Mouse (Mus musculus): ENCODE results near the gene Maml3. TPM values are rescaled to one million over a fixed set of nuclear protein-coding genes. Genes with fewer than 3 reads are reported as not detected.

Maml3 gene
- polyA plus RNA-seq, 1 experiment from 2014 or later, result 5.2 TPM

- ATAC-seq, result peak; percentile 38; the same call in 1 of the 2 replicates
- no peaks in the 10 kb centered on the region for H3K4me1 ChIP-seq (ENCODE audit: control insufficient read depth, insufficient read depth, low read depth, low read length)
- no peak overlapping the region for H3K4me2 ChIP-seq (ENCODE audit: low read length)
- no peak overlapping the region for H3K9ac ChIP-seq (ENCODE audit: low read depth, low read length)
- no peaks in the 10 kb centered on the region for H3K36me3 ChIP-seq (ENCODE audit: control insufficient read depth, insufficient read depth, low read length)
- peak overlapping the region; percentile 23; the same call in 1 of the 2 replicates for H3K27ac ChIP-seq (ENCODE audit: low read depth, low read length)
- no peaks in the 10 kb centered on the region for H3K9me3 ChIP-seq (ENCODE audit: control insufficient read depth, low read length)
- H3K27me3 ChIP-seq (replicated peaks; ENCODE audit: control insufficient read depth, insufficient read depth, low read length), result no peaks in the 10 kb centered on the region
- H3K4me3 ChIP-seq (ENCODE audit: low read length), result no peak overlapping the region
- 82% methylated on average over 9 of the region's 9 CpGs for WGBS
These were observed 280.4 kb downstream of the Maml3 start for GRCm38 (mm10) chr3:51824506-51824905.

DNA sequence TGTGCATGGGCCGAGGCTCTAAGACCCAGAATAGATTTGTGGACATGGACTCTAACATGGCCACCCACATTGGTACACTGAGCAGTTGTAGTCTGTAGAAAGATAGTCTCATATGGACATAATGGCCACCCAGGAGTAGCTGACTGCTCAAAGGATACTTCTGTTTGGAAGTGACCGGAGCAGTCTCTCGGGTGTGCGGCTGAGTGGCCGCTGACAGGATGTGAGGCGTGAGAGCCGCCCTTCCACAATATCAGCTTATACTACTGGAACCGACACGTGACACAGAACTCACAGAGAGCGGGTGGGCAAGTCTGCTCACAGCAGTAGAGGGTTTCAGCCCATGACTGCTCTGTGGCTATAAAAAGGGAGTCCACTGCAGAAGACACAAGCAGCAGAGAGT is 283.3 kb downstream of the Maml3 start:
- H3K4me1 ChIP-seq (ENCODE audit: control insufficient read depth, insufficient read depth, low read depth, low read length), result peaks cover 15% of the 10 kb centered on the region
- no peaks in the 10 kb centered on the region for H3K9me3 ChIP-seq (ENCODE audit: control insufficient read depth, low read length)
- H3K27ac ChIP-seq (ENCODE audit: low read depth, low read length), result no peak overlapping the region
- H3K4me3 ChIP-seq (ENCODE audit: low read length), result no peak overlapping the region
- no peak overlapping the region for H3K4me2 ChIP-seq (ENCODE audit: low read length)
- H3K27me3 ChIP-seq (replicated peaks; ENCODE audit: control insufficient read depth, insufficient read depth, low read length), result no peaks in the 10 kb centered on the region
- H3K36me3 ChIP-seq (ENCODE audit: control insufficient read depth, insufficient read depth, low read length), result no peaks in the 10 kb centered on the region
- 80% methylated on average over 10 of the region's 10 CpGs for WGBS
- H3K9ac ChIP-seq (ENCODE audit: low read depth, low read length), result no peak overlapping the region
- no peak for ATAC-seq

DNA sequence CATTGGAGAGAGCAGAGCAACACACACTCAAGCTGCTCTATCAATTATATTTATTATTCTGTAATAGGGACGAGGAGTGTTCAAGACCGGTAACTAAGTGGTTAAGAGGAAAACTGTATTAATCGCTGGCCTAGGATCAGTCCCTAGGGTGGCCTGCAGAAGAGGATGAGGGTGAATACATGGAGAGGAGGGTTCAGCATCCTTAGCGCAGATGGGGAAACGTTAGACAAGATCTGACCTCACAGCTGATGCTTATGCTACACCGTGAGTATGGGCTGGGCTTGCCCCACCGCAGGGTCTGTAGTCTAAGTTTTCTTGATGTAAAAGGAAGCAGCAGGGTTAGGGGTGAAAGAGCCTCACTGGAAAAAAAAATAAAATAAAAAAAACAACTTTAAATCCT is 285.8 kb downstream of the Maml3 start:
- Histone ChIP-seq H3K27me3 (replicated peaks; ENCODE audit: control insufficient read depth, insufficient read depth, low read length) (no peaks in the 10 kb centered on the region), H3K27ac (ENCODE audit: low read depth, low read length) (peak overlapping the region; percentile 54; the same call in 1 of the 2 replicates), H3K4me3 (ENCODE audit: low read length) (no peak overlapping the region), H3K9me3 (ENCODE audit: control insufficient read depth, low read length) (no peaks in the 10 kb centered on the region), H3K36me3 (ENCODE audit: control insufficient read depth, insufficient read depth, low read length) (no peaks in the 10 kb centered on the region), H3K4me2 (ENCODE audit: low read length) (no peak overlapping the region), H3K9ac (ENCODE audit: low read depth, low read length) (no peak overlapping the region), H3K4me1 (ENCODE audit: control insufficient read depth, insufficient read depth, low read depth, low read length) (peaks cover 15% of the 10 kb centered on the region)
- ATAC-seq, result no peak
- WGBS, result 49% methylated on average over 7 of the region's 7 CpGs

DNA sequence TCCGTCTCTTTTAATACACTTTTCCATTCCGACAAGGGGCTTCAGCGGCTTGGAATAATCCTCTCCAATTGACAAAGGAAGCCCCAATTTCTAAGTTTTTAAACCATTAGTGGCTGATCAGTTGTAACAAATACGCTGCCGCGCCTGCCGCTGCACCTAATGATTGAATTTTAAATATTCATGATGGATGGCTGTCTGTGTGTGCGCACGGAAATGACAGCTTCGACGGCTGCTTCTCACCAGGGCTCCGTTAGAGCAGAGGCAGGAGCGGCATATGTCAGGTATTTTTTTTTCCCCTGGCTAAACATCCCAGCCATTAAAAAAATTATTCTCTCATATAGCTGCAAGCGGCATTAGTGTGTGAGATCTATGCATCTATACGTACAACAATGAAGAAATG is 287.0 kb downstream of the Maml3 start:
- Histone ChIP-seq H3K9me3 (ENCODE audit: control insufficient read depth, low read length) (no peaks in the 10 kb centered on the region), H3K4me1 (ENCODE audit: control insufficient read depth, insufficient read depth, low read depth, low read length) (peaks cover 15% of the 10 kb centered on the region), H3K4me2 (ENCODE audit: low read length) (peak overlapping the region; percentile 37), H3K36me3 (ENCODE audit: control insufficient read depth, insufficient read depth, low read length) (no peaks in the 10 kb centered on the region), H3K27me3 (replicated peaks; ENCODE audit: control insufficient read depth, insufficient read depth, low read length) (no peaks in the 10 kb centered on the region), H3K27ac (ENCODE audit: low read depth, low read length) (no peak overlapping the region), H3K9ac (ENCODE audit: low read depth, low read length) (peak overlapping the region; percentile 35), H3K4me3 (ENCODE audit: low read length) (no peak overlapping the region)
- ATAC-seq, result no peak
- WGBS, result 27% methylated on average over 15 of the region's 15 CpGs

DNA sequence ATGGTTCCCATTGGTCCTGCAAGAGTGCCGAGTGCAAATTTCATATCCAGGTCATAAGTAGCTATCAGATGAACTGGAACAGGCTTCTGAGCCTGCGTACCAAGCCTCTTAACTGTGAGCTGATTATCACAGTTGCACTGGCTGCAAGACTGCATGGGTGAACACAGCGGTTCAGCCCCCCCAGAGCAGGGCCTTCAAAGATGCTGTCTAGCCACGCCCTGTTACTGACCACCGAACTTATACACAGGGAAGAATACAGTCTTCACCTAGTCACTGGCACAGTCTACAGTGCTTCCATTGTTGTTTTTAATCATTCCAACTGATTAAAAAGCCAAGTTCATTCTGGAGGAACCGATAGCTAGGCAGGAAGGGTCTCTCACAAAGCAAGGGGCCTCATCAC is 287.5 kb downstream of the Maml3 start:
- ATAC-seq, result no peak
- Histone ChIP-seq H3K9me3 (ENCODE audit: control insufficient read depth, low read length) (no peaks in the 10 kb centered on the region), H3K27ac (ENCODE audit: low read depth, low read length) (no peak overlapping the region), H3K27me3 (replicated peaks; ENCODE audit: control insufficient read depth, insufficient read depth, low read length) (no peaks in the 10 kb centered on the region), H3K9ac (ENCODE audit: low read depth, low read length) (no peak overlapping the region; the same call in 1 of the 2 replicates), H3K4me3 (ENCODE audit: low read length) (no peak overlapping the region), H3K36me3 (ENCODE audit: control insufficient read depth, insufficient read depth, low read length) (no peaks in the 10 kb centered on the region), H3K4me1 (ENCODE audit: control insufficient read depth, insufficient read depth, low read depth, low read length) (peaks cover 15% of the 10 kb centered on the region), H3K4me2 (ENCODE audit: low read length) (no peak overlapping the region)
- WGBS, result 63% methylated on average over 6 of the region's 6 CpGs

DNA sequence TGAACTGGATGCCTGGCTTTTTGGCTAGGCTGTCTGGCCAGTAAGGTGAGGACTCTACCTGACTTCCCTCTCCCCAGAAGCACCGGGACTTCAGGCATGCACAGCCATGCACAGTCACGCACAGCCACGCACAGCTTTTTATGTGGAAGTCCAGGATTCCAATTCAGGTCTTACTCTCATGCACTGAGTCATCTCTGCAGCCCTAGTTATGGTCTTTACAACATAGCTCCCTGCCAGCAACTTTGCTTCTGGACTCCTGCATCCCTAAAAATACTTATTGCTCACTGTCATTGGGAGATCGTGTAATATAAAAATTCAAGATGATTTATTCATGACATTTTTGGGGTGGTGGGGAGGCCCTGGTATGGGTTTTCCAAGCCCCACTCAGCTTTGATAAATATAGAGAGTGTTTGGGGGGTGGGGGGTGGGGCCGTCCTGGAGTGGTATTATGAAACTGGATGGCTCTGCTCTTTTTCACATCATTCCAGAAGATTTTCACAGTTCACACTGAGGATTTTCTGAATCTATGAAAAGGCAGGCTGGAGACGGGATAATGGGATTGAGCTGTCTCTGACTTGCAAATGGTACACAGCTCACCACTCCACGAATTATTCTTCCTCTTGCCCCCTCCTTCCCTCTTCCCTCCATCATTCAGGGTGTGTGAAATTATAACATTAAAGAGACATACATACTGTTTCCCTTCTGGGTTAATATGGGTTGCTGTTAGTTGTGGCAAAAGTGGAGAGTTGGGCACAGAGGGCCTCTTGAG is 288.2 kb downstream of the Maml3 start:
- 85% methylated on average over 7 of the region's 7 CpGs for WGBS
- ATAC-seq, result no peak

GRCm38 (mm10) chr3:51814073-51814472 is 290.8 kb downstream of the Maml3 start:
- Histone ChIP-seq H3K9me3 (ENCODE audit: control insufficient read depth, low read length) (no peaks in the 10 kb centered on the region), H3K27ac (ENCODE audit: low read depth, low read length) (no peak overlapping the region), H3K9ac (ENCODE audit: low read depth, low read length) (no peak overlapping the region), H3K4me1 (ENCODE audit: control insufficient read depth, insufficient read depth, low read depth, low read length) (peaks cover 16% of the 10 kb centered on the region), H3K4me3 (ENCODE audit: low read length) (no peak overlapping the region), H3K36me3 (ENCODE audit: control insufficient read depth, insufficient read depth, low read length) (no peaks in the 10 kb centered on the region), H3K4me2 (ENCODE audit: low read length) (no peak overlapping the region), H3K27me3 (replicated peaks; ENCODE audit: control insufficient read depth, insufficient read depth, low read length) (no peaks in the 10 kb centered on the region)
- WGBS, result 71% methylated on average over 4 of the region's 4 CpGs
- ATAC-seq, result no peak

More for the DNA sequence above, 288.2 kb downstream of the Maml3 start:
- no peak overlapping the region for H3K4me2 ChIP-seq (ENCODE audit: low read length)
- no peak overlapping the region for H3K9ac ChIP-seq (ENCODE audit: low read depth, low read length)
- H3K4me3 ChIP-seq (ENCODE audit: low read length), result no peak overlapping the region
- H3K27ac ChIP-seq (ENCODE audit: low read depth, low read length), result no peak overlapping the region
- no peaks in the 10 kb centered on the region for H3K9me3 ChIP-seq (ENCODE audit: control insufficient read depth, low read length)
- H3K4me1 ChIP-seq (ENCODE audit: control insufficient read depth, insufficient read depth, low read depth, low read length), result peaks cover 15% of the 10 kb centered on the region
- no peaks in the 10 kb centered on the region for H3K36me3 ChIP-seq (ENCODE audit: control insufficient read depth, insufficient read depth, low read length)
- no peaks in the 10 kb centered on the region for H3K27me3 ChIP-seq (replicated peaks; ENCODE audit: control insufficient read depth, insufficient read depth, low read length)

DNA sequence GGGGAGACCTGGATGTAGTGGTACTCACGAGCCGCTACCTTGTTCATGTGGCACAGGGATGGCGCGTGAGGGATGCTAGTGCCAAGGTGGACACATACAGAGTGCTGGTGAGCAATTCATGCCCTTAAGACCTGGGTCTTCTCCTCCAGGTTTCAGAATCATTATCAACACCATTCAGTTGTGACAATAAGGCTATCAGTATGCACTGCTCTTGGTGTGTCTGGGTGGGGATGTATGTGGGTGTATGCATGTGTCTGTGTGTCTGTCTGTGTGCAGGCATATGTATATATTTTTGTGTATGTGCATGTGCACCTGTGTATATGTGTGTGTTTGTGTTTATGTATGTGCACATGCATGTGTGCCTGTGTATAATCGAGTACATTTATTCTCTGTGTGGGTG is 291.7 kb downstream of the Maml3 start:
- H3K4me1 ChIP-seq (ENCODE audit: control insufficient read depth, insufficient read depth, low read depth, low read length), result peaks cover 16% of the 10 kb centered on the region
- H3K27ac ChIP-seq (ENCODE audit: low read depth, low read length), result no peak overlapping the region
- no peak overlapping the region for H3K9ac ChIP-seq (ENCODE audit: low read depth, low read length)
- WGBS, result 91% methylated on average over 5 of the region's 5 CpGs
- H3K4me3 ChIP-seq (ENCODE audit: low read length), result no peak overlapping the region
- no peaks in the 10 kb centered on the region for H3K36me3 ChIP-seq (ENCODE audit: control insufficient read depth, insufficient read depth, low read length)
- no peaks in the 10 kb centered on the region for H3K27me3 ChIP-seq (replicated peaks; ENCODE audit: control insufficient read depth, insufficient read depth, low read length)
- no peak overlapping the region for H3K4me2 ChIP-seq (ENCODE audit: low read length)
- H3K9me3 ChIP-seq (ENCODE audit: control insufficient read depth, low read length), result no peaks in the 10 kb centered on the region
- no peak for ATAC-seq

- Histone ChIP-seq H3K9ac (ENCODE audit: low read depth, low read length) (no peak overlapping the region), H3K27ac (ENCODE audit: low read depth, low read length) (no peak overlapping the region), H3K4me2 (ENCODE audit: low read length) (no peak overlapping the region), H3K4me3 (ENCODE audit: low read length) (no peak overlapping the region), H3K4me1 (ENCODE audit: control insufficient read depth, insufficient read depth, low read depth, low read length) (peaks cover 8% of the 10 kb centered on the region), H3K27me3 (replicated peaks; ENCODE audit: control insufficient read depth, insufficient read depth, low read length) (no peaks in the 10 kb centered on the region), H3K36me3 (ENCODE audit: control insufficient read depth, insufficient read depth, low read length) (no peaks in the 10 kb centered on the region), H3K9me3 (ENCODE audit: control insufficient read depth, low read length) (no peaks in the 10 kb centered on the region)
- no peak for ATAC-seq
- WGBS, result 52% methylated on average over 7 of the region's 7 CpGs
These were observed 294.1 kb downstream of the Maml3 start for GRCm38 (mm10) chr3:51810731-51811130.
